Mouse (Mus musculus) heart, embryonic 10.5 days (tissue): ENCODE results near the gene Bpifb5. TPM values are rescaled to one million over a fixed set of nuclear protein-coding genes. Genes with fewer than 3 reads are reported as not detected.
"Not testable (repeated sequence)": the region's sequence is repeated elsewhere in the genome, so short reads cannot be mapped to it uniquely, and the experiment has no call there.

Source experiments
- DNase-seq: peaks from one replicate; pipeline ENCODE4 v3.0.0-alpha.2; 2017; ENCODE audit warnings: low spot score
- H3K27ac ChIP-seq: fragments of 300-500 bp; sonication (generic); 2 replicates; pipeline ENCODE4 v1.5.1; 2016; ENCODE audit warnings: mild to moderate bottlenecking
- H3K27me3 ChIP-seq: fragments of 300-500 bp; sonication (generic); 2 replicates; pipeline ENCODE4 v1.6.1; 2016; ENCODE audit warnings: mild to moderate bottlenecking; ENCODE audit not compliant: poor library complexity, insufficient read depth, severe bottlenecking
- H3K36me3 ChIP-seq: fragments of 300-500 bp; sonication (generic); 2 replicates; pipeline ENCODE4 v1.6.1; 2016; ENCODE audit warnings: mild to moderate bottlenecking, moderate library complexity
- H3K4me1 ChIP-seq: fragments of 300-500 bp; sonication (generic); 2 replicates; pipeline ENCODE4 v1.6.1; 2016; ENCODE audit warnings: mild to moderate bottlenecking
- H3K4me3 ChIP-seq: fragments of 300-500 bp; sonication (generic); 2 replicates; pipeline ENCODE4 v1.5.1; 2016; ENCODE audit warnings: mild to moderate bottlenecking, moderate library complexity
- H3K9me3 ChIP-seq: fragments of 300-500 bp; sonication (generic); 2 replicates; pipeline ENCODE4 v1.6.1; 2016; ENCODE audit warnings: mild to moderate bottlenecking, moderate library complexity
- WGBS: fragments of 180-500 bp; shearing (Covaris S2); methylation state at CpG from one replicate; pipeline ENCODE4 v1.1.7; 2016; 5-methylcytosine and 5-hydroxymethylcytosine counted together
- polyA plus RNA-seq: library from polyadenylated mRNA; unstranded; fragments of >200 nt; fragmentation: Nextera tagmentation; extraction: Ambion mirVana; gene quantifications from 2 replicates; pipeline ENCODE4 v1.2.1, GENCODE M21; 2016

The Bpifb5 gene
- polyA plus RNA-seq: 0.48 and 0.51 TPM in 2 replicates

- Histone ChIP-seq H3K4me1 (peaks cover 39% of the 10 kb centered on the region), H3K4me3 (peak within 1 kb of the TSS; percentile 35), H3K27ac (peak within 1 kb of the TSS; percentile 67), H3K36me3 (no peaks in the 10 kb centered on the region), H3K9me3 (no peaks in the 10 kb centered on the region), H3K27me3 (no peaks in the 10 kb centered on the region)
- 7% methylated on average over 14 of the region's 14 CpGs for WGBS
- peak; percentile 80 for DNase-seq
Measured at GRCm38 (mm10) chr2:154223265-154223916, at the start of gene Bpifb5. Bpifb5 (plus strand) TSS chr2:154223742.

- DNase-seq, H3K36me3 ChIP-seq, H3K9me3 ChIP-seq, H3K27me3 ChIP-seq, H3K4me3 ChIP-seq, H3K27ac ChIP-seq, H3K4me1 ChIP-seq: not testable (repeated sequence)
- 82% methylated on average over 7 of the region's 7 CpGs for whole genome bisulfite sequencing
Measured at GRCm38 (mm10) chr2:154181900-154182299, 41.6 kb upstream of the Bpifb5 start.

GRCm38 (mm10) chr2:154183061-154183460, 40.5 kb upstream of the Bpifb5 start:
- DNase-seq, H3K4me1 ChIP-seq, H3K27ac ChIP-seq, H3K9me3 ChIP-seq, H3K4me3 ChIP-seq, H3K36me3 ChIP-seq, H3K27me3 ChIP-seq: not testable (repeated sequence)
- 75% methylated on average over 4 of the region's 4 CpGs for WGBS

GRCm38 (mm10) chr2:154185319-154185718, 38.2 kb upstream of the Bpifb5 start:
- 89% methylated on average over 6 of the region's 6 CpGs for WGBS

GRCm38 (mm10) chr2:154185748-154186147, 37.8 kb upstream of the Bpifb5 start:
- H3K4me3 ChIP-seq: no peak overlapping the region
- no peak for DNase-seq
- no peaks in the 10 kb centered on the region for H3K4me1 ChIP-seq
- WGBS: 80% methylated on average over 3 of the region's 3 CpGs
- H3K27me3 ChIP-seq: no peaks in the 10 kb centered on the region
- H3K27ac ChIP-seq: no peak overlapping the region
- H3K36me3 ChIP-seq: no peaks in the 10 kb centered on the region
- no peaks in the 10 kb centered on the region for H3K9me3 ChIP-seq

More at GRCm38 (mm10) chr2:154185319-154185718, 38.2 kb upstream of the Bpifb5 start:
- Histone ChIP-seq H3K27me3 (no peaks in the 10 kb centered on the region), H3K27ac (no peak overlapping the region), H3K4me1 (no peaks in the 10 kb centered on the region), H3K36me3 (no peaks in the 10 kb centered on the region), H3K9me3 (no peaks in the 10 kb centered on the region), H3K4me3 (no peak overlapping the region)
- DNase-seq: no peak

GRCm38 (mm10) chr2:154187468-154187867, 36.1 kb upstream of the Bpifb5 start:
- H3K36me3 ChIP-seq: no peaks in the 10 kb centered on the region
- 43% methylated on average over 5 of the region's 5 CpGs for WGBS
- no peak overlapping the region for H3K27ac ChIP-seq
- no peak overlapping the region for H3K4me3 ChIP-seq
- no peak for DNase-seq
- no peaks in the 10 kb centered on the region for H3K9me3 ChIP-seq
- H3K27me3 ChIP-seq: no peaks in the 10 kb centered on the region
- peaks cover 14% of the 10 kb centered on the region for H3K4me1 ChIP-seq

- H3K4me1 ChIP-seq: peaks cover 19% of the 10 kb centered on the region
- H3K4me3 ChIP-seq: no peak overlapping the region
- H3K27ac ChIP-seq: no peak overlapping the region
- WGBS: 80% methylated on average over 7 of the region's 7 CpGs
- H3K9me3 ChIP-seq: no peaks in the 10 kb centered on the region
- no peaks in the 10 kb centered on the region for H3K36me3 ChIP-seq
- no peak for DNase-seq
- no peaks in the 10 kb centered on the region for H3K27me3 ChIP-seq
Measured at GRCm38 (mm10) chr2:154189877-154190434, 33.6 kb upstream of the Bpifb5 start.

- no peak within 1 kb of the TSS for H3K4me3 ChIP-seq
- H3K36me3 ChIP-seq: no peaks in the 10 kb centered on the region
- H3K9me3 ChIP-seq: no peaks in the 10 kb centered on the region
- no peaks in the 10 kb centered on the region for H3K27me3 ChIP-seq
- H3K27ac ChIP-seq: no peak within 1 kb of the TSS
- DNase-seq: no peak
- WGBS: 77% methylated on average over 11 of the region's 11 CpGs
- peaks cover 19% of the 10 kb centered on the region for H3K4me1 ChIP-seq
Measured at GRCm38 (mm10) chr2:154190546-154191258, 32.8 kb upstream of the Bpifb5 start, which contains the start of gene Bpifb1. Bpifb1 (plus strand) TSS chr2:154190818.

GRCm38 (mm10) chr2:154192141-154192540, 31.4 kb upstream of the Bpifb5 start:
- H3K27ac ChIP-seq: peak overlapping the region; percentile 63; the same call in 1 of the 2 replicates

GRCm38 (mm10) chr2:154193071-154193470, 30.5 kb upstream of the Bpifb5 start:
- H3K27me3 ChIP-seq: peaks cover 2% of the 10 kb centered on the region; the same call in 1 of the 2 replicates
- H3K27ac ChIP-seq: no peak overlapping the region
- H3K4me1 ChIP-seq: peaks cover 19% of the 10 kb centered on the region
- WGBS: 82% methylated on average over 4 of the region's 4 CpGs
- H3K36me3 ChIP-seq: no peaks in the 10 kb centered on the region
- no peak for DNase-seq
- no peak overlapping the region for H3K4me3 ChIP-seq
- no peaks in the 10 kb centered on the region for H3K9me3 ChIP-seq

More at GRCm38 (mm10) chr2:154192141-154192540, 31.4 kb upstream of the Bpifb5 start:
- Histone ChIP-seq H3K9me3 (no peaks in the 10 kb centered on the region), H3K4me3 (no peak overlapping the region), H3K36me3 (no peaks in the 10 kb centered on the region), H3K4me1 (peaks cover 19% of the 10 kb centered on the region), H3K27me3 (no peaks in the 10 kb centered on the region; the same call in 1 of the 2 replicates)
- 55% methylated on average over 2 of the region's 2 CpGs for WGBS
- no peak for DNase-seq

- H3K27me3 ChIP-seq: peaks cover 3% of the 10 kb centered on the region; the same call in 1 of the 2 replicates
- no peaks in the 10 kb centered on the region for H3K36me3 ChIP-seq
- no peaks in the 10 kb centered on the region for H3K9me3 ChIP-seq
- no peak for DNase-seq
- no peak overlapping the region for H3K4me3 ChIP-seq
- H3K27ac ChIP-seq: no peak overlapping the region
- H3K4me1 ChIP-seq: peaks cover 19% of the 10 kb centered on the region
- 58% methylated on average over 5 of the region's 5 CpGs for WGBS
Measured at GRCm38 (mm10) chr2:154193994-154194504, 29.5 kb upstream of the Bpifb5 start.

- WGBS: 83% methylated on average over 9 of the region's 9 CpGs
Measured at GRCm38 (mm10) chr2:154197036-154197435, 26.5 kb upstream of the Bpifb5 start.

GRCm38 (mm10) chr2:154204630-154205029, 18.9 kb upstream of the Bpifb5 start:
- no peak overlapping the region for H3K4me3 ChIP-seq
- DNase-seq: no peak
- H3K4me1 ChIP-seq: peaks cover 20% of the 10 kb centered on the region
- H3K27me3 ChIP-seq: 0 out of 2 replicates have a peak, but pooled peaks cover 21% of the 10 kb centered on the region
- 87% methylated on average over 4 of the region's 4 CpGs for WGBS
- no peak overlapping the region for H3K27ac ChIP-seq
- H3K9me3 ChIP-seq: no peaks in the 10 kb centered on the region
- H3K36me3 ChIP-seq: no peaks in the 10 kb centered on the region

More at GRCm38 (mm10) chr2:154197036-154197435, 26.5 kb upstream of the Bpifb5 start:
- H3K4me3 ChIP-seq: no peak overlapping the region
- peaks cover 14% of the 10 kb centered on the region; the same call in 1 of the 2 replicates for H3K27me3 ChIP-seq
- no peak for DNase-seq
- no peaks in the 10 kb centered on the region for H3K36me3 ChIP-seq
- H3K4me1 ChIP-seq: peaks cover 9% of the 10 kb centered on the region
- no peak overlapping the region for H3K27ac ChIP-seq
- no peaks in the 10 kb centered on the region for H3K9me3 ChIP-seq
